Mouse (Mus musculus): Measurements from ENCODE around the gene Odf3b. TPM values are rescaled to one million over a fixed set of nuclear protein-coding genes. Genes with fewer than 3 reads are reported as not detected.

Gene Odf3b
- 0.37 and 0.67 TPM in 2 replicates for polyA plus RNA-seq (2015; fragmentation: Nextera tagmentation; extraction: Ambion mirVana)

GRCm38 (mm10) chr15:89378831-89379401 lies at the start of gene Odf3b:
Odf3b (minus strand) TSS chr15:89379282.
- Histone ChIP-seq H3K36me3 (no peaks in the 10 kb centered on the region), H3K4me2 (replicated peaks) (peak within 1 kb of the TSS; percentile 78), H3K4me1 (replicated peaks) (peaks cover 27% of the 10 kb centered on the region), H3K9me3 (no peaks in the 10 kb centered on the region), H3K27me3 (replicated peaks) (peaks cover 39% of the 10 kb centered on the region), H3K27ac (no peak within 1 kb of the TSS), H3K9ac (peak within 1 kb of the TSS; percentile 24; the same call in 1 of the 2 replicates), H3K4me3 (replicated peaks) (peak within 1 kb of the TSS; percentile 36)
- no peak for ATAC-seq
- 1% methylated on average over 33 of the region's 33 CpGs for WGBS

- no peak for ATAC-seq
- Histone ChIP-seq H3K4me2 (replicated peaks) (peak overlapping the region; percentile 88), H3K9ac (peak overlapping the region; percentile 83), H3K36me3 (peaks cover 15% of the 10 kb centered on the region), H3K27ac (no peak overlapping the region), H3K4me3 (replicated peaks) (peak overlapping the region; percentile 81), H3K27me3 (replicated peaks) (no peaks in the 10 kb centered on the region), H3K4me1 (replicated peaks) (0 out of 2 replicates have a peak, but pooled peaks cover 4% of the 10 kb centered on the region), H3K9me3 (no peaks in the 10 kb centered on the region)
- 84% methylated on average over 19 of the region's 19 CpGs for WGBS
Observed at GRCm38 (mm10) chr15:89428136-89428790, 49.2 kb upstream of the Odf3b start.

- Histone ChIP-seq H3K27me3 (replicated peaks) (no peaks in the 10 kb centered on the region), H3K9me3 (no peaks in the 10 kb centered on the region), H3K36me3 (peaks cover 15% of the 10 kb centered on the region), H3K4me1 (replicated peaks) (0 out of 2 replicates have a peak, but pooled peaks cover 4% of the 10 kb centered on the region), H3K4me3 (replicated peaks) (no peak overlapping the region), H3K4me2 (replicated peaks) (no peak overlapping the region), H3K27ac (no peak overlapping the region), H3K9ac (no peak overlapping the region)
- 90% methylated on average over 10 of the region's 10 CpGs for WGBS
- no peak for ATAC-seq
Observed at GRCm38 (mm10) chr15:89426716-89427115, 47.6 kb upstream of the Odf3b start.

- Histone ChIP-seq H3K27me3 (replicated peaks) (no peaks in the 10 kb centered on the region), H3K36me3 (peaks cover 15% of the 10 kb centered on the region), H3K4me1 (replicated peaks) (0 out of 2 replicates have a peak, but pooled peaks cover 4% of the 10 kb centered on the region), H3K9me3 (no peaks in the 10 kb centered on the region), H3K27ac (no peak within 1 kb of the TSS), H3K9ac (no peak within 1 kb of the TSS), H3K4me2 (replicated peaks) (no peak within 1 kb of the TSS), H3K4me3 (replicated peaks) (no peak within 1 kb of the TSS)
- no peak for ATAC-seq
- 35% methylated on average over 6 of the region's 6 CpGs for WGBS
Observed at GRCm38 (mm10) chr15:89425711-89426121, 46.6 kb upstream of the Odf3b start, which contains the start of gene Cpt1b. Cpt1b (minus strand) TSS chr15:89425863.

- Histone ChIP-seq H3K27me3 (replicated peaks) (no peaks in the 10 kb centered on the region), H3K4me3 (replicated peaks) (no peak overlapping the region), H3K36me3 (peaks cover 15% of the 10 kb centered on the region), H3K9me3 (no peaks in the 10 kb centered on the region), H3K4me2 (replicated peaks) (no peak overlapping the region), H3K9ac (no peak overlapping the region), H3K27ac (no peak overlapping the region), H3K4me1 (replicated peaks) (0 out of 2 replicates have a peak, but pooled peaks cover 4% of the 10 kb centered on the region)
- 86% methylated on average over 8 of the region's 8 CpGs for WGBS
- no peak for ATAC-seq
Observed at GRCm38 (mm10) chr15:89424621-89425020, 45.5 kb upstream of the Odf3b start.

- 93% methylated on average over 9 of the region's 9 CpGs for WGBS
- Histone ChIP-seq H3K27me3 (replicated peaks) (no peaks in the 10 kb centered on the region), H3K9me3 (no peaks in the 10 kb centered on the region), H3K27ac (no peak overlapping the region), H3K9ac (no peak overlapping the region), H3K4me3 (replicated peaks) (no peak overlapping the region), H3K4me1 (replicated peaks) (no peaks in the 10 kb centered on the region), H3K36me3 (peaks cover 7% of the 10 kb centered on the region; the same call in 1 of the 2 replicates), H3K4me2 (replicated peaks) (no peak overlapping the region)
- ATAC-seq, result no peak
Observed at GRCm38 (mm10) chr15:89421938-89422337, 42.9 kb upstream of the Odf3b start.

- no peak overlapping the region for H3K4me2 ChIP-seq (replicated peaks)
- ATAC-seq, result no peak
Observed at GRCm38 (mm10) chr15:89415282-89415681, 36.2 kb upstream of the Odf3b start.

GRCm38 (mm10) chr15:89410118-89410517 lies 31.0 kb upstream of the Odf3b start, which contains the start of gene Syce3:
Syce3 (minus strand) TSS chr15:89410503.
- H3K9ac ChIP-seq, result no peak within 1 kb of the TSS
- no peak within 1 kb of the TSS for H3K27ac ChIP-seq
- H3K4me2 ChIP-seq (replicated peaks), result no peak within 1 kb of the TSS
- no peak within 1 kb of the TSS for H3K4me3 ChIP-seq (replicated peaks)
- WGBS, result 81% methylated on average over 24 of the region's 24 CpGs
- H3K36me3 ChIP-seq, result no peaks in the 10 kb centered on the region
- no peaks in the 10 kb centered on the region for H3K4me1 ChIP-seq (replicated peaks)
- no peaks in the 10 kb centered on the region for H3K9me3 ChIP-seq
- no peaks in the 10 kb centered on the region for H3K27me3 ChIP-seq (replicated peaks)
- no peak; the same call in 1 of the 2 replicates for ATAC-seq

More at GRCm38 (mm10) chr15:89415282-89415681, 36.2 kb upstream of the Odf3b start:
- Histone ChIP-seq H3K4me3 (replicated peaks) (no peak overlapping the region), H3K36me3 (no peaks in the 10 kb centered on the region), H3K4me1 (replicated peaks) (no peaks in the 10 kb centered on the region), H3K27ac (no peak overlapping the region), H3K9me3 (no peaks in the 10 kb centered on the region), H3K27me3 (replicated peaks) (no peaks in the 10 kb centered on the region), H3K9ac (no peak overlapping the region)
- 86% methylated on average over 8 of the region's 8 CpGs for WGBS

GRCm38 (mm10) chr15:89406691-89407090 lies 27.6 kb upstream of the Odf3b start:
- Histone ChIP-seq H3K4me2 (replicated peaks) (no peak overlapping the region), H3K4me1 (replicated peaks) (no peaks in the 10 kb centered on the region), H3K36me3 (no peaks in the 10 kb centered on the region), H3K27me3 (replicated peaks) (no peaks in the 10 kb centered on the region), H3K27ac (no peak overlapping the region), H3K9ac (no peak overlapping the region), H3K4me3 (replicated peaks) (no peak overlapping the region), H3K9me3 (no peaks in the 10 kb centered on the region)
- ATAC-seq, result no peak

- no peak overlapping the region for H3K4me3 ChIP-seq (replicated peaks)
- no peaks in the 10 kb centered on the region for H3K36me3 ChIP-seq
- no peaks in the 10 kb centered on the region for H3K9me3 ChIP-seq
- no peak overlapping the region for H3K4me2 ChIP-seq (replicated peaks)
- no peaks in the 10 kb centered on the region for H3K4me1 ChIP-seq (replicated peaks)
- H3K27me3 ChIP-seq (replicated peaks), result no peaks in the 10 kb centered on the region
- H3K9ac ChIP-seq, result no peak overlapping the region
- no peak overlapping the region for H3K27ac ChIP-seq
- ATAC-seq, result no peak
- WGBS, result 81% methylated on average over 10 of the region's 10 CpGs
Observed at GRCm38 (mm10) chr15:89404831-89405623, 25.9 kb upstream of the Odf3b start.

- H3K4me1 ChIP-seq (replicated peaks), result no peaks in the 10 kb centered on the region
- H3K27me3 ChIP-seq (replicated peaks), result no peaks in the 10 kb centered on the region
- ATAC-seq, result no peak
- no peaks in the 10 kb centered on the region for H3K9me3 ChIP-seq
- H3K4me3 ChIP-seq (replicated peaks), result no peak overlapping the region
- H3K9ac ChIP-seq, result no peak overlapping the region
- H3K27ac ChIP-seq, result no peak overlapping the region
- H3K4me2 ChIP-seq (replicated peaks), result no peak overlapping the region
- 74% methylated on average over 1 of the region's 1 CpGs for WGBS
- no peaks in the 10 kb centered on the region for H3K36me3 ChIP-seq
Observed at GRCm38 (mm10) chr15:89402471-89402870, 23.4 kb upstream of the Odf3b start.

- 57% methylated on average over 1 of the region's 1 CpGs for WGBS
Observed at GRCm38 (mm10) chr15:89399716-89400115, 20.6 kb upstream of the Odf3b start.

More at GRCm38 (mm10) chr15:89399716-89400115, 20.6 kb upstream of the Odf3b start:
- Histone ChIP-seq H3K9me3 (no peaks in the 10 kb centered on the region), H3K27ac (no peak overlapping the region), H3K4me3 (replicated peaks) (no peak overlapping the region), H3K9ac (no peak overlapping the region), H3K36me3 (no peaks in the 10 kb centered on the region), H3K4me1 (replicated peaks) (no peaks in the 10 kb centered on the region), H3K27me3 (replicated peaks) (no peaks in the 10 kb centered on the region), H3K4me2 (replicated peaks) (no peak overlapping the region)
- ATAC-seq, result 0 out of 2 replicates have a peak, but pooled peaks have one; percentile 35
